Mouse (Mus musculus) forebrain, embryonic 13.5 days (tissue): ENCODE data around the gene Col6a5. TPM values are rescaled to one million over a fixed set of nuclear protein-coding genes. Genes with fewer than 3 reads are reported as not detected.

Experiments used
- ATAC-seq: fragments of 200-750 bp; cut with Nextera tagmentation; 2 replicates; pipeline ENCODE4 v1.8.0; 2017
- H3K27ac ChIP-seq: fragments of 300-500 bp; sonication (generic); 2 replicates; pipeline ENCODE4 v1.5.1; 2015; ENCODE audit warnings: inconsistent platforms, mild to moderate bottlenecking, moderate library complexity
- H3K27me3 ChIP-seq: fragments of 300-500 bp; sonication (generic); 2 replicates; pipeline ENCODE4 v1.6.1; 2015; ENCODE audit warnings: mild to moderate bottlenecking, inconsistent platforms
- H3K36me3 ChIP-seq: fragments of 300-500 bp; sonication (generic); 2 replicates; pipeline ENCODE4 v1.6.1; 2015; ENCODE audit warnings: mild to moderate bottlenecking, inconsistent platforms; ENCODE audit not compliant: poor library complexity, severe bottlenecking
- H3K4me1 ChIP-seq: fragments of 300-500 bp; sonication (generic); 2 replicates; pipeline ENCODE4 v1.6.1; 2015; ENCODE audit warnings: inconsistent platforms
- H3K4me2 ChIP-seq: fragments of 300-500 bp; sonication (generic); 2 replicates; pipeline ENCODE4 v1.6.1; 2015; ENCODE audit warnings: inconsistent platforms, mild to moderate bottlenecking, moderate library complexity
- H3K4me3 ChIP-seq: fragments of 300-500 bp; sonication (generic); 2 replicates; pipeline ENCODE4 v1.5.1; 2015; ENCODE audit warnings: mild to moderate bottlenecking, inconsistent platforms
- H3K9ac ChIP-seq: fragments of 300-500 bp; sonication (generic); 2 replicates; pipeline ENCODE4 v1.6.1; 2015; ENCODE audit warnings: mild to moderate bottlenecking, inconsistent platforms
- H3K9me3 ChIP-seq: fragments of 300-500 bp; sonication (generic); replicated peaks from 2 replicates; pipeline ENCODE4 v1.6.1; 2016; ENCODE audit warnings: inconsistent platforms
- WGBS: fragments of 180-500 bp; shearing (Covaris S2); methylation state at CpG from one replicate; pipeline ENCODE4 v1.1.7; 2015; 5-methylcytosine and 5-hydroxymethylcytosine counted together
- polyA plus RNA-seq: library from polyadenylated mRNA; unstranded; fragments of >200 nt; fragmentation: Nextera tagmentation; extraction: Ambion mirVana; gene quantifications from 2 replicates; pipeline ENCODE4 v1.2.1, GENCODE M21; 2015

Gene Col6a5
- polyA plus RNA-seq, 1 experiment from 2014 or later = 0.06 TPM

GRCm38 (mm10) chr9:105887521-105887920, 72.9 kb downstream of the Col6a5 start:
- H3K9me3 ChIP-seq = no peaks in the 10 kb centered on the region
- 38% methylated on average over 2 of the region's 2 CpGs for WGBS
- no peak overlapping the region for H3K27ac ChIP-seq
- ATAC-seq = no peak
- no peaks in the 10 kb centered on the region for H3K27me3 ChIP-seq
- H3K9ac ChIP-seq = no peak overlapping the region
- H3K4me2 ChIP-seq = no peak overlapping the region
- H3K4me1 ChIP-seq = no peaks in the 10 kb centered on the region
- no peak overlapping the region for H3K4me3 ChIP-seq
- no peaks in the 10 kb centered on the region for H3K36me3 ChIP-seq

- no peak for ATAC-seq
- H3K9ac ChIP-seq = no peak overlapping the region
- H3K9me3 ChIP-seq = no peaks in the 10 kb centered on the region
- H3K4me3 ChIP-seq = no peak overlapping the region
- H3K4me2 ChIP-seq = no peak overlapping the region
- H3K4me1 ChIP-seq = no peaks in the 10 kb centered on the region
- no peak overlapping the region for H3K27ac ChIP-seq
- H3K27me3 ChIP-seq = no peaks in the 10 kb centered on the region
- no peaks in the 10 kb centered on the region for H3K36me3 ChIP-seq
- WGBS = 79% methylated on average over 17 of the region's 17 CpGs
Observed at GRCm38 (mm10) chr9:105884656-105885430, 75.6 kb downstream of the Col6a5 start.

GRCm38 (mm10) chr9:105880743-105881142, 79.7 kb downstream of the Col6a5 start:
- H3K4me1 ChIP-seq = no peaks in the 10 kb centered on the region
- no peaks in the 10 kb centered on the region for H3K9me3 ChIP-seq
- no peak overlapping the region for H3K9ac ChIP-seq
- H3K27ac ChIP-seq = no peak overlapping the region
- H3K27me3 ChIP-seq = no peaks in the 10 kb centered on the region
- H3K4me3 ChIP-seq = no peak overlapping the region
- 81% methylated on average over 4 of the region's 4 CpGs for WGBS
- H3K36me3 ChIP-seq = no peaks in the 10 kb centered on the region
- H3K4me2 ChIP-seq = no peak overlapping the region
- no peak for ATAC-seq

GRCm38 (mm10) chr9:105878365-105879108, 81.9 kb downstream of the Col6a5 start:
- Histone ChIP-seq H3K9ac (no peak overlapping the region), H3K4me1 (no peaks in the 10 kb centered on the region), H3K4me2 (no peak overlapping the region), H3K9me3 (no peaks in the 10 kb centered on the region), H3K27me3 (no peaks in the 10 kb centered on the region), H3K27ac (no peak overlapping the region), H3K36me3 (no peaks in the 10 kb centered on the region), H3K4me3 (no peak overlapping the region)
- ATAC-seq = no peak
- 81% methylated on average over 11 of the region's 11 CpGs for WGBS

- Histone ChIP-seq H3K4me3 (no peak overlapping the region), H3K4me1 (no peaks in the 10 kb centered on the region), H3K4me2 (no peak overlapping the region), H3K36me3 (no peaks in the 10 kb centered on the region), H3K27ac (no peak overlapping the region), H3K9ac (no peak overlapping the region), H3K27me3 (no peaks in the 10 kb centered on the region), H3K9me3 (no peaks in the 10 kb centered on the region)
- no peak for ATAC-seq
- WGBS = 89% methylated on average over 4 of the region's 4 CpGs
Observed at GRCm38 (mm10) chr9:105876124-105876523, 84.3 kb downstream of the Col6a5 start.

- Histone ChIP-seq H3K4me3 (no peak overlapping the region), H3K27ac (no peak overlapping the region), H3K27me3 (no peaks in the 10 kb centered on the region), H3K9ac (0 out of 2 replicates have a peak overlapping the region, but pooled peaks have one; percentile 37), H3K4me1 (no peaks in the 10 kb centered on the region), H3K4me2 (no peak overlapping the region), H3K9me3 (no peaks in the 10 kb centered on the region), H3K36me3 (no peaks in the 10 kb centered on the region)
- ATAC-seq = no peak
- 73% methylated on average over 14 of the region's 14 CpGs for WGBS
Observed at GRCm38 (mm10) chr9:105871643-105872042, 88.8 kb downstream of the Col6a5 start.

- no peak overlapping the region for H3K4me3 ChIP-seq
- no peaks in the 10 kb centered on the region for H3K36me3 ChIP-seq
- no peaks in the 10 kb centered on the region for H3K9me3 ChIP-seq
- 15% methylated on average over 6 of the region's 6 CpGs for WGBS
- H3K4me2 ChIP-seq = no peak overlapping the region
- H3K27me3 ChIP-seq = no peaks in the 10 kb centered on the region
- no peak overlapping the region for H3K27ac ChIP-seq
- ATAC-seq = peak; percentile 61; the same call in 1 of the 2 replicates
- no peak overlapping the region for H3K9ac ChIP-seq
- H3K4me1 ChIP-seq = no peaks in the 10 kb centered on the region
Observed at GRCm38 (mm10) chr9:105857773-105858172, 102.7 kb downstream of the Col6a5 start.

- Histone ChIP-seq H3K9ac (no peak overlapping the region), H3K36me3 (no peaks in the 10 kb centered on the region), H3K4me1 (no peaks in the 10 kb centered on the region), H3K9me3 (no peaks in the 10 kb centered on the region), H3K27me3 (no peaks in the 10 kb centered on the region), H3K4me2 (no peak overlapping the region), H3K27ac (no peak overlapping the region), H3K4me3 (no peak overlapping the region)
- 93% methylated on average over 1 of the region's 1 CpGs for WGBS
- ATAC-seq = no peak
Observed at GRCm38 (mm10) chr9:105852778-105853065, 107.7 kb downstream of the Col6a5 start.

GRCm38 (mm10) chr9:105852015-105852777, 108.2 kb downstream of the Col6a5 start:
- Histone ChIP-seq H3K9me3 (no peaks in the 10 kb centered on the region), H3K27me3 (no peaks in the 10 kb centered on the region), H3K4me1 (no peaks in the 10 kb centered on the region), H3K36me3 (no peaks in the 10 kb centered on the region), H3K4me2 (no peak overlapping the region), H3K27ac (no peak overlapping the region), H3K4me3 (no peak overlapping the region), H3K9ac (no peak overlapping the region)
- 83% methylated on average over 14 of the region's 14 CpGs for WGBS
- ATAC-seq = no peak

- Histone ChIP-seq H3K4me3 (no peak overlapping the region), H3K27me3 (no peaks in the 10 kb centered on the region), H3K36me3 (no peaks in the 10 kb centered on the region), H3K4me1 (no peaks in the 10 kb centered on the region), H3K9me3 (no peaks in the 10 kb centered on the region; the same call in 1 of the 2 replicates), H3K9ac (no peak overlapping the region), H3K4me2 (no peak overlapping the region), H3K27ac (no peak overlapping the region)
- 82% methylated on average over 3 of the region's 3 CpGs for WGBS
- no peak for ATAC-seq
Observed at GRCm38 (mm10) chr9:105851011-105851410, 109.4 kb downstream of the Col6a5 start.

- no peak for ATAC-seq
- Histone ChIP-seq H3K9ac (no peak overlapping the region), H3K4me1 (no peaks in the 10 kb centered on the region), H3K36me3 (no peaks in the 10 kb centered on the region), H3K27ac (no peak overlapping the region), H3K9me3 (no peaks in the 10 kb centered on the region; the same call in 1 of the 2 replicates), H3K4me3 (no peak overlapping the region), H3K27me3 (no peaks in the 10 kb centered on the region), H3K4me2 (no peak overlapping the region)
- WGBS = 82% methylated on average over 4 of the region's 4 CpGs
Observed at GRCm38 (mm10) chr9:105848396-105848795, 112.0 kb downstream of the Col6a5 start.

GRCm38 (mm10) chr9:105847261-105847660, 113.2 kb downstream of the Col6a5 start:
- ATAC-seq = no peak
- no peak overlapping the region for H3K4me2 ChIP-seq
- no peaks in the 10 kb centered on the region for H3K27me3 ChIP-seq
- WGBS = 95% methylated on average over 5 of the region's 5 CpGs
- no peaks in the 10 kb centered on the region for H3K36me3 ChIP-seq
- no peaks in the 10 kb centered on the region; the same call in 1 of the 2 replicates for H3K9me3 ChIP-seq
- H3K9ac ChIP-seq = no peak overlapping the region
- H3K27ac ChIP-seq = no peak overlapping the region
- no peak overlapping the region for H3K4me3 ChIP-seq
- no peaks in the 10 kb centered on the region for H3K4me1 ChIP-seq
